Mouse (Mus musculus) cerebellum, adult 9-11 months (tissue): ENCODE data around the gene Hspb11.
A peak's percentile ranks its signal among the peaks of the same experiment; 100 is the strongest.

ENCODE experiments used
- DNase-seq: peaks from one replicate; pipeline ENCODE4 v3.0.0; 2022

The Hspb11 gene

GRCm38 (mm10) chr4:107253125-107254091, at the start of gene Hspb11, which contains the start of gene Lrrc42:
Hspb11 (plus strand) TSS chr4:107253593.
Lrrc42 (minus strand) TSS chr4:107253532.
- peak; percentile 97 for DNase-seq

GRCm38 (mm10) chr4:107207016-107207415, 46.4 kb upstream of the Hspb11 start:
- DNase-seq = no peak

- DNase-seq = no peak
Measured at GRCm38 (mm10) chr4:107208880-107209279, 44.5 kb upstream of the Hspb11 start, which contains the start of gene Ldlrad1. Ldlrad1 (plus strand) TSS chr4:107209180.

GRCm38 (mm10) chr4:107210483-107211097, 42.8 kb upstream of the Hspb11 start:
- DNase-seq = no peak

GRCm38 (mm10) chr4:107211465-107211864, 41.9 kb upstream of the Hspb11 start:
- DNase-seq = no peak

- DNase-seq = no peak
Measured at GRCm38 (mm10) chr4:107211936-107212335, 41.5 kb upstream of the Hspb11 start.

GRCm38 (mm10) chr4:107213279-107214011, 39.9 kb upstream of the Hspb11 start:
- DNase-seq = no peak

GRCm38 (mm10) chr4:107217574-107217973, 35.8 kb upstream of the Hspb11 start:
- DNase-seq = no peak

GRCm38 (mm10) chr4:107221524-107221923, 31.9 kb upstream of the Hspb11 start:
- DNase-seq = peak; percentile 21

- peak; percentile 23 for DNase-seq
Measured at GRCm38 (mm10) chr4:107223225-107224204, 29.9 kb upstream of the Hspb11 start.

- DNase-seq = no peak
Measured at GRCm38 (mm10) chr4:107226313-107226712, 27.1 kb upstream of the Hspb11 start.

- no peak for DNase-seq
Measured at GRCm38 (mm10) chr4:107232219-107232618, 21.2 kb upstream of the Hspb11 start.

GRCm38 (mm10) chr4:107238253-107238652, 15.1 kb upstream of the Hspb11 start:
- no peak for DNase-seq

GRCm38 (mm10) chr4:107240196-107240595, 13.2 kb upstream of the Hspb11 start:
- DNase-seq = no peak

- no peak for DNase-seq
Measured at GRCm38 (mm10) chr4:107243365-107244333, 9.7 kb upstream of the Hspb11 start.

GRCm38 (mm10) chr4:107245368-107245767, 8.0 kb upstream of the Hspb11 start:
- DNase-seq = no peak

GRCm38 (mm10) chr4:107246040-107246439, 7.4 kb upstream of the Hspb11 start:
- DNase-seq = no peak

- DNase-seq = no peak
Measured at GRCm38 (mm10) chr4:107247110-107247509, 6.3 kb upstream of the Hspb11 start.

- DNase-seq = no peak
Measured at GRCm38 (mm10) chr4:107248061-107248460, 5.3 kb upstream of the Hspb11 start.

GRCm38 (mm10) chr4:107249471-107249870, 3.9 kb upstream of the Hspb11 start:
- DNase-seq = peak; percentile 13

GRCm38 (mm10) chr4:107250494-107250893, 2.9 kb upstream of the Hspb11 start:
- peak; percentile 33 for DNase-seq
